Mouse (Mus musculus) layer of hippocampus, adult 8-10 months (tissue): ENCODE results near the gene Klf6. TPM values are rescaled to one million over a fixed set of nuclear protein-coding genes. Genes with fewer than 3 reads are reported as not detected.

Experiments used
- DNase-seq, 2 experiments: peaks; one replicate each; pipeline ENCODE4 v3.0.0; 2022; ENCODE audit warnings: low spot score in 2 of 2
- total RNA-seq, 4 experiments: library from RNA; stranded (reverse); gene quantifications; 2 replicates each; pipeline ENCODE4 v1.2.4; 2022

Gene Klf6
- total RNA-seq, 4 experiments from 2014 or later: 30.6 to 38.0 (median 33.1) TPM

GRCm38 (mm10) chr13:5862626-5863407, 1.5 kb downstream of the Klf6 start:
- DNase-seq: no peak

GRCm38 (mm10) chr13:5863408-5863891, 2.2 kb downstream of the Klf6 start:
- no peak for DNase-seq

GRCm38 (mm10) chr13:5864265-5865097, 3.2 kb downstream of the Klf6 start:
- no peak for DNase-seq

GRCm38 (mm10) chr13:5865098-5865415, 3.8 kb downstream of the Klf6 start:
- DNase-seq: no peak

GRCm38 (mm10) chr13:5866091-5866490, 4.8 kb downstream of the Klf6 start:
- no peak for DNase-seq

GRCm38 (mm10) chr13:5866532-5866931, 5.2 kb downstream of the Klf6 start:
- no peak for DNase-seq

GRCm38 (mm10) chr13:5868376-5868775, 7.1 kb downstream of the Klf6 start:
- DNase-seq: no peak

- DNase-seq: no peak
Measured at GRCm38 (mm10) chr13:5869433-5869832, 8.2 kb downstream of the Klf6 start.

GRCm38 (mm10) chr13:5869842-5870241, 8.6 kb downstream of the Klf6 start:
- DNase-seq: no peak

GRCm38 (mm10) chr13:5870382-5871272, 9.3 kb downstream of the Klf6 start:
- no peak for DNase-seq

- no peak for DNase-seq
Measured at GRCm38 (mm10) chr13:5871414-5871813, 10.1 kb downstream of the Klf6 start.

- DNase-seq: no peak
Measured at GRCm38 (mm10) chr13:5873681-5874080, 12.4 kb downstream of the Klf6 start.

GRCm38 (mm10) chr13:5875478-5875877, 14.2 kb downstream of the Klf6 start:
- no peak for DNase-seq

- DNase-seq: no peak
Measured at GRCm38 (mm10) chr13:5878748-5879147, 17.5 kb downstream of the Klf6 start.

GRCm38 (mm10) chr13:5886810-5887209, 25.5 kb downstream of the Klf6 start:
- DNase-seq: no peak

GRCm38 (mm10) chr13:5888164-5888563, 26.9 kb downstream of the Klf6 start:
- no peak for DNase-seq

GRCm38 (mm10) chr13:5888731-5889130, 27.4 kb downstream of the Klf6 start:
- no peak for DNase-seq

- no peak for DNase-seq
Measured at GRCm38 (mm10) chr13:5890035-5890434, 28.8 kb downstream of the Klf6 start.

- no peak for DNase-seq
Measured at GRCm38 (mm10) chr13:5892684-5893447, 31.6 kb downstream of the Klf6 start.

GRCm38 (mm10) chr13:5894910-5895309, 33.6 kb downstream of the Klf6 start:
- DNase-seq: no peak

GRCm38 (mm10) chr13:5895851-5896250, 34.6 kb downstream of the Klf6 start:
- no peak for DNase-seq
